Mouse (Mus musculus) large intestine, adult 2 months (tissue): ENCODE results near the gene Samd14. TPM values are rescaled to one million over a fixed set of nuclear protein-coding genes. Genes with fewer than 3 reads are reported as not detected.

Experiments used
- DNase-seq: peaks from one replicate; pipeline ENCODE4 v3.0.0-alpha.2; 2012; ENCODE audit warnings: low read depth, low spot score
- WGBS: fragments of 180-500 bp; shearing (Covaris S2); methylation state at CpG from one replicate; pipeline ENCODE4 v1.1.7; 2018; 5-methylcytosine and 5-hydroxymethylcytosine counted together
- polyA plus RNA-seq: library from polyadenylated mRNA; depleted of rRNA; stranded (reverse); fragments of >200 nt; gene quantifications from 2 replicates; pipeline ENCODE4 v1.2.3, GENCODE M21; 2012

Gene Samd14
- polyA plus RNA-seq, 1 experiment: 2.4 TPM

- 21% methylated on average over 10 of the region's 10 CpGs for WGBS
- no peak for DNase-seq
Measured at GRCm38 (mm10) chr11:94988780-94989561, 20.7 kb upstream of the Samd14 start.

GRCm38 (mm10) chr11:94989562-94990017, 20.1 kb upstream of the Samd14 start:
- 1% methylated on average over 12 of the region's 12 CpGs for WGBS
- DNase-seq: peak; percentile 94

GRCm38 (mm10) chr11:94990102-94990748, 19.5 kb upstream of the Samd14 start:
- 45% methylated on average over 6 of the region's 6 CpGs for WGBS
- DNase-seq: no peak

GRCm38 (mm10) chr11:94990749-94991577, 18.7 kb upstream of the Samd14 start, which contains the start of gene Ppp1r9b:
Ppp1r9b (plus strand) TSS chr11:94991035.
- no peak for DNase-seq
- WGBS: under 1% methylated on average over 65 of the region's 69 CpGs

GRCm38 (mm10) chr11:94991641-94992479, 17.8 kb upstream of the Samd14 start:
- no peak for DNase-seq
- under 1% methylated on average over 98 of the region's 99 CpGs for WGBS

GRCm38 (mm10) chr11:94992480-94992753, 17.3 kb upstream of the Samd14 start:
- under 1% methylated on average over 20 of the region's 20 CpGs for WGBS
- DNase-seq: no peak

- DNase-seq: peak; percentile 85
- under 1% methylated on average over 22 of the region's 22 CpGs for WGBS
Measured at GRCm38 (mm10) chr11:94992754-94993606, 16.7 kb upstream of the Samd14 start.

GRCm38 (mm10) chr11:94994208-94994814, 15.4 kb upstream of the Samd14 start:
- 51% methylated on average over 10 of the region's 10 CpGs for WGBS
- no peak for DNase-seq

GRCm38 (mm10) chr11:94994947-94995772, 14.5 kb upstream of the Samd14 start:
- DNase-seq: no peak
- 72% methylated on average over 11 of the region's 11 CpGs for WGBS

- 83% methylated on average over 8 of the region's 8 CpGs for WGBS
Measured at GRCm38 (mm10) chr11:94996101-94996500, 13.6 kb upstream of the Samd14 start.

GRCm38 (mm10) chr11:94996984-94997383, 12.7 kb upstream of the Samd14 start:
- DNase-seq: no peak
- 83% methylated on average over 6 of the region's 6 CpGs for WGBS

More at GRCm38 (mm10) chr11:94996101-94996500, 13.6 kb upstream of the Samd14 start:
- DNase-seq: no peak

- peak; percentile 70 for DNase-seq
- 24% methylated on average over 5 of the region's 5 CpGs for WGBS
Measured at GRCm38 (mm10) chr11:94997596-94997995, 12.1 kb upstream of the Samd14 start.

GRCm38 (mm10) chr11:94998041-94998531, 11.6 kb upstream of the Samd14 start:
- DNase-seq: no peak

GRCm38 (mm10) chr11:95000128-95000527, 9.6 kb upstream of the Samd14 start:
- 88% methylated on average over 8 of the region's 8 CpGs for WGBS
- no peak for DNase-seq

More at GRCm38 (mm10) chr11:94998041-94998531, 11.6 kb upstream of the Samd14 start:
- whole genome bisulfite sequencing: 24% methylated on average over 16 of the region's 16 CpGs

- WGBS: 26% methylated on average over 4 of the region's 4 CpGs
- no peak for DNase-seq
Measured at GRCm38 (mm10) chr11:95000548-95000947, 9.1 kb upstream of the Samd14 start.

- 4% methylated on average over 8 of the region's 8 CpGs for WGBS
- DNase-seq: no peak
Measured at GRCm38 (mm10) chr11:95001058-95001457, 8.6 kb upstream of the Samd14 start.
